Mouse (Mus musculus) heart, embryonic 16.5 days (tissue): ENCODE measurements around the gene Lbr. TPM values are rescaled to one million over a fixed set of nuclear protein-coding genes. Genes with fewer than 3 reads are reported as not detected.
A peak's percentile ranks its signal among the peaks of the same experiment; 100 is the strongest.

Experiments
- ATAC-seq: fragments of 200-750 bp; cut with Nextera tagmentation; replicated peaks from 2 replicates; pipeline ENCODE4 v1.8.0; 2017; ENCODE audit warnings: moderate number of reproducible peaks; ENCODE audit not compliant: insufficient read depth, low FRiP score; ENCODE audit errors: extremely low read depth
- H3K27ac ChIP-seq: fragments of 300-500 bp; sonication (generic); 2 replicates; pipeline ENCODE4 v1.5.1; 2014; ENCODE audit warnings: mild to moderate bottlenecking, low read length, control low read depth, moderate library complexity
- H3K27me3 ChIP-seq: fragments of 300-500 bp; sonication (generic); 2 replicates; pipeline ENCODE4 v1.6.1; 2014; ENCODE audit warnings: low read length, mixed read lengths; ENCODE audit not compliant: control insufficient read depth, insufficient read depth
- H3K36me3 ChIP-seq: fragments of 300-500 bp; sonication (generic); 2 replicates; pipeline ENCODE4 v1.6.1; 2014; ENCODE audit not compliant: control insufficient read depth, insufficient read depth
- H3K4me1 ChIP-seq: fragments of 300-500 bp; sonication (generic); 2 replicates; pipeline ENCODE4 v1.6.1; 2014; ENCODE audit warnings: low read length, mixed read lengths; ENCODE audit not compliant: control insufficient read depth, insufficient read depth
- H3K4me2 ChIP-seq: fragments of 300-500 bp; sonication (generic); 2 replicates; pipeline ENCODE4 v1.6.1; 2014; ENCODE audit warnings: low read depth, mild to moderate bottlenecking, control low read depth, low read length
- H3K4me3 ChIP-seq: fragments of 300-500 bp; sonication (generic); 2 replicates; pipeline ENCODE4 v1.5.1; 2014; ENCODE audit warnings: mild to moderate bottlenecking, control low read depth, low read length
- H3K9ac ChIP-seq: fragments of 300-500 bp; sonication (generic); 2 replicates; pipeline ENCODE4 v1.6.1; 2014; ENCODE audit warnings: low read length, control low read depth
- H3K9me3 ChIP-seq: fragments of 300-500 bp; sonication (generic); replicated peaks from 2 replicates; pipeline ENCODE4 v1.6.1; 2016; ENCODE audit warnings: low read length; ENCODE audit not compliant: control insufficient read depth
- WGBS: fragments of 180-500 bp; shearing (Covaris S2); extraction: QIAGEN DNeasy Blood & Tissue Kit; methylation state at CpG from one replicate; pipeline ENCODE4 v1.1.7; 2014; 5-methylcytosine and 5-hydroxymethylcytosine counted together
- polyA plus RNA-seq: library from polyadenylated mRNA; unstranded; fragments of >200 nt; fragmentation: Nextera tagmentation; extraction: Ambion mirVana; gene quantifications from 2 replicates; pipeline ENCODE4 v1.2.1, GENCODE M21; 2015

The Lbr gene
- polyA plus RNA-seq, 1 experiment from 2014 or later: 92.6 TPM

GRCm38 (mm10) chr1:181844874-181845547, 2.2 kb upstream of the Lbr start:
- H3K4me1 ChIP-seq: peaks cover 14% of the 10 kb centered on the region
- no peak overlapping the region for H3K27ac ChIP-seq
- H3K36me3 ChIP-seq: no peaks in the 10 kb centered on the region
- H3K4me2 ChIP-seq: no peak overlapping the region
- 84% methylated on average over 15 of the region's 15 CpGs for WGBS
- no peak overlapping the region for H3K4me3 ChIP-seq
- no peak overlapping the region for H3K9ac ChIP-seq
- no peak for ATAC-seq
- H3K9me3 ChIP-seq: no peaks in the 10 kb centered on the region
- no peaks in the 10 kb centered on the region for H3K27me3 ChIP-seq

GRCm38 (mm10) chr1:181841864-181842672, 778 bp downstream of the Lbr start:
- under 1% methylated on average over 112 of the region's 113 CpGs for WGBS

GRCm38 (mm10) chr1:181841396-181841795, 1.4 kb downstream of the Lbr start:
- no peaks in the 10 kb centered on the region for H3K9me3 ChIP-seq
- H3K4me1 ChIP-seq: peaks cover 22% of the 10 kb centered on the region
- peak overlapping the region; percentile 96 for H3K9ac ChIP-seq
- H3K27me3 ChIP-seq: no peaks in the 10 kb centered on the region
- H3K27ac ChIP-seq: peak overlapping the region; percentile 98
- H3K4me2 ChIP-seq: peak overlapping the region; percentile 83
- peak; percentile 2; the same call in 1 of the 2 replicates for ATAC-seq
- under 1% methylated on average over 16 of the region's 16 CpGs for WGBS
- H3K4me3 ChIP-seq: peak overlapping the region; percentile 89
- peaks cover 8% of the 10 kb centered on the region for H3K36me3 ChIP-seq

More at GRCm38 (mm10) chr1:181841864-181842672, 778 bp downstream of the Lbr start:
- no peaks in the 10 kb centered on the region for H3K9me3 ChIP-seq
- peak; percentile 98 for ATAC-seq
- peak overlapping the region; percentile 83 for H3K4me2 ChIP-seq
- H3K27ac ChIP-seq: peak overlapping the region; percentile 98
- H3K36me3 ChIP-seq: 0 out of 2 replicates have a peak, but pooled peaks cover 3% of the 10 kb centered on the region
- peak overlapping the region; percentile 89 for H3K4me3 ChIP-seq
- no peaks in the 10 kb centered on the region for H3K27me3 ChIP-seq
- peak overlapping the region; percentile 96 for H3K9ac ChIP-seq
- peaks cover 22% of the 10 kb centered on the region for H3K4me1 ChIP-seq

GRCm38 (mm10) chr1:181839746-181840366, 3.0 kb downstream of the Lbr start:
- Histone ChIP-seq H3K27me3 (no peaks in the 10 kb centered on the region), H3K4me3 (peak overlapping the region; percentile 29), H3K9ac (peak overlapping the region; percentile 55), H3K4me1 (peaks cover 22% of the 10 kb centered on the region), H3K9me3 (no peaks in the 10 kb centered on the region), H3K4me2 (peak overlapping the region; percentile 83), H3K36me3 (peaks cover 21% of the 10 kb centered on the region), H3K27ac (0 out of 2 replicates have a peak overlapping the region, but pooled peaks have one; percentile 12)
- no peak for ATAC-seq
- 9% methylated on average over 6 of the region's 6 CpGs for WGBS

- WGBS: 79% methylated on average over 5 of the region's 5 CpGs
- H3K4me2 ChIP-seq: no peak overlapping the region
- no peak overlapping the region for H3K27ac ChIP-seq
- no peaks in the 10 kb centered on the region for H3K9me3 ChIP-seq
- peaks cover 30% of the 10 kb centered on the region for H3K36me3 ChIP-seq
- H3K4me1 ChIP-seq: peaks cover 19% of the 10 kb centered on the region
- no peak overlapping the region for H3K4me3 ChIP-seq
- no peak for ATAC-seq
- H3K9ac ChIP-seq: no peak overlapping the region
- H3K27me3 ChIP-seq: no peaks in the 10 kb centered on the region
These were observed 4.7 kb downstream of the Lbr start for GRCm38 (mm10) chr1:181838111-181838510.

GRCm38 (mm10) chr1:181833143-181833542, 9.7 kb downstream of the Lbr start:
- peaks cover 65% of the 10 kb centered on the region for H3K36me3 ChIP-seq
- H3K9me3 ChIP-seq: no peaks in the 10 kb centered on the region
- H3K9ac ChIP-seq: no peak overlapping the region
- H3K4me2 ChIP-seq: no peak overlapping the region
- 61% methylated on average over 6 of the region's 6 CpGs for WGBS
- no peak for ATAC-seq
- no peaks in the 10 kb centered on the region for H3K4me1 ChIP-seq
- no peaks in the 10 kb centered on the region for H3K27me3 ChIP-seq
- no peak overlapping the region for H3K27ac ChIP-seq
- H3K4me3 ChIP-seq: no peak overlapping the region

GRCm38 (mm10) chr1:181832720-181833119, 10.1 kb downstream of the Lbr start:
- Histone ChIP-seq H3K4me1 (no peaks in the 10 kb centered on the region), H3K4me3 (no peak overlapping the region), H3K36me3 (peaks cover 69% of the 10 kb centered on the region), H3K27me3 (no peaks in the 10 kb centered on the region), H3K9ac (no peak overlapping the region), H3K4me2 (no peak overlapping the region), H3K9me3 (no peaks in the 10 kb centered on the region), H3K27ac (no peak overlapping the region)
- no peak for ATAC-seq
- WGBS: 85% methylated on average over 5 of the region's 5 CpGs

- H3K4me2 ChIP-seq: no peak overlapping the region
- no peak overlapping the region for H3K4me3 ChIP-seq
- H3K27me3 ChIP-seq: no peaks in the 10 kb centered on the region
- no peak overlapping the region for H3K27ac ChIP-seq
- no peaks in the 10 kb centered on the region for H3K4me1 ChIP-seq
- no peak for ATAC-seq
- peaks cover 70% of the 10 kb centered on the region for H3K36me3 ChIP-seq
- H3K9ac ChIP-seq: no peak overlapping the region
- no peaks in the 10 kb centered on the region for H3K9me3 ChIP-seq
- 95% methylated on average over 5 of the region's 5 CpGs for WGBS
These were observed 14.5 kb downstream of the Lbr start for GRCm38 (mm10) chr1:181828365-181828764.
